Mouse (Mus musculus): Measurements from ENCODE around the gene Gm15114. TPM values are rescaled to one million over a fixed set of nuclear protein-coding genes. Genes with fewer than 3 reads are reported as not detected.
"Not testable (repeated sequence)": the region's sequence is repeated elsewhere in the genome, so short reads cannot be mapped to it uniquely, and the experiment has no call there.

Gene Gm15114
- total RNA-seq (2014; rRNA removed) (not detected in 2 replicates), polyA plus RNA-seq (2015; fragmentation: Nextera tagmentation; extraction: Ambion mirVana) (not detected in 2 replicates)

DNA sequence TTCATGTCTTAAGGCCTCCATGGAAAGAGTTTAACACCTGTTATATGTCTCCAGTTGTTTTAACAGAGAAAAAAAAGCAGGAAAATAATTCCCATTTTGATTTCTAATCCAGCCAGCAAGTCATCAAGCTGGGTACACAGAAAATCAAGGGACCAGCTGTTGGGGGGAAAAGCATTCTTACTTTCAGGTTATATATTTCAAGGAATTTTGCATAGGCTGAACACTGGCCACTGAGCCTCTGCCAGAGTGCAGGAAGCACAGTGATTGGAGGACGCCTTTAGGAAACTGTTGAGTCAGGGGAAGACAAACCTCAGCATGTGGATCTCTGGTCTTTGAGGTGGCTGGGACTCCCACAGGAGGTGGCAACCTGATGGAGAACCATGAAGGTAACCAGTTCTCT, at the start of gene Gm15114:
Gene Gm15114 (plus strand): TSS at position 301 of the 400 bp plus-strand sequence.
- not testable (repeated sequence) for H3K4me2 ChIP-seq (ENCODE audit: low read depth, low read length); DNase-seq (ENCODE audit: low spot score); H3K9ac ChIP-seq (replicated peaks; ENCODE audit: low read length); H3K27me3 ChIP-seq (ENCODE audit: insufficient read depth, low read length); H3K4me3 ChIP-seq (ENCODE audit: low read length); H3K36me3 ChIP-seq (ENCODE audit: insufficient read depth, low read length); ATAC-seq; H3K9me3 ChIP-seq (ENCODE audit: low read length); H3K27ac ChIP-seq; H3K4me1 ChIP-seq (ENCODE audit: insufficient read depth, low read length)
- no CpG with 5 or more reads among the region's 1 CpGs for WGBS

Other genes with a start within 250 kb of the Gm15114 start
- not detected in 2 replicates for gene Gm8334, start 126.2 kb downstream of the Gm15114 start, total RNA-seq (2014; rRNA removed)
- not detected in 2 replicates for gene Gm8334, start 126.2 kb downstream of the Gm15114 start, polyA plus RNA-seq (2015; fragmentation: Nextera tagmentation; extraction: Ambion mirVana)
- not detected in 2 replicates for gene Gm15127, start 174.6 kb downstream of the Gm15114 start, total RNA-seq (2014; rRNA removed)
- gene Gm15127, start 174.6 kb downstream of the Gm15114 start, polyA plus RNA-seq (2015; fragmentation: Nextera tagmentation; extraction: Ambion mirVana), result not detected in 2 replicates

All from hindbrain, postnatal 0 days (tissue).